Mouse (Mus musculus): ENCODE results near the gene A230072I06Rik. TPM values are rescaled to one million over a fixed set of nuclear protein-coding genes. Genes with fewer than 3 reads are reported as not detected.
A peak's percentile ranks its signal among the peaks of the same experiment; 100 is the strongest.

A230072I06Rik gene
- polyA plus RNA-seq, 1 experiment from 2014 or later = not detected

- Histone ChIP-seq H3K9ac (replicated peaks) (no peak overlapping the region), H3K27me3 (replicated peaks) (peaks cover 40% of the 10 kb centered on the region), H3K9me3 (replicated peaks) (no peaks in the 10 kb centered on the region), H3K27ac (replicated peaks) (no peak overlapping the region), H3K4me2 (no peak overlapping the region), H3K4me1 (peaks cover 9% of the 10 kb centered on the region), H3K4me3 (replicated peaks) (no peak overlapping the region), H3K36me3 (no peaks in the 10 kb centered on the region)
- 83% methylated on average over 13 of the region's 13 CpGs for WGBS
- ATAC-seq (ENCODE audit: low FRiP score) = no peak
Observed at GRCm38 (mm10) chr8:12279482-12280192, 1.0 kb downstream of the A230072I06Rik start.

DNA sequence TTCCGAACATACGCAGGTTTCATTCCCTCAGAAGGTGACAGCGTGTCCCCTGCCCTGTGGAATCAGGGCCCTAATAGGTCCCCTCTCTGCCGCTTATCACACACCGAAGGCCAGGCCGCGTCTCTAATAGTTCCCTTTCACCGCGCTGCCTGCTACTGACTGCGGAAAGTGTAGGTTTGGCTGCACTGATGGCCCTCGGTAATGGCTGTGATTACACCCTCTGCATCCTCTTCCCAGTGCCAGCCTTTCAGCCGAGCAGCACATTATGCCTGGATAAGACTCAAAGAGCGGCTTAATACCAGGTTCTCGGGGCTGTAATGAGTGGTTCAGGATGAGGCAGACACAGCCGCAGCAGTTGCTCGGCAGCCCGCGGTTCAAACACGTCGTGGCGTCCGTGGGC, 3.5 kb downstream of the A230072I06Rik start:
- no peak for ATAC-seq (ENCODE audit: low FRiP score)
- Histone ChIP-seq H3K27ac (replicated peaks) (no peak overlapping the region), H3K4me2 (no peak overlapping the region), H3K27me3 (replicated peaks) (peaks cover 41% of the 10 kb centered on the region), H3K9me3 (replicated peaks) (no peaks in the 10 kb centered on the region), H3K4me1 (peaks cover 9% of the 10 kb centered on the region), H3K9ac (replicated peaks) (no peak overlapping the region), H3K36me3 (no peaks in the 10 kb centered on the region), H3K4me3 (replicated peaks) (no peak overlapping the region)
- 65% methylated on average over 22 of the region's 22 CpGs for WGBS

GRCm38 (mm10) chr8:12290551-12290950, 11.9 kb downstream of the A230072I06Rik start:
- Histone ChIP-seq H3K27ac (replicated peaks) (no peak overlapping the region), H3K9me3 (replicated peaks) (no peaks in the 10 kb centered on the region), H3K4me3 (replicated peaks) (no peak overlapping the region), H3K36me3 (no peaks in the 10 kb centered on the region), H3K9ac (replicated peaks) (no peak overlapping the region), H3K4me1 (peaks cover 10% of the 10 kb centered on the region), H3K27me3 (replicated peaks) (peaks cover 2% of the 10 kb centered on the region; the same call in 1 of the 2 replicates), H3K4me2 (no peak overlapping the region)
- ATAC-seq (ENCODE audit: low FRiP score) = no peak

DNA sequence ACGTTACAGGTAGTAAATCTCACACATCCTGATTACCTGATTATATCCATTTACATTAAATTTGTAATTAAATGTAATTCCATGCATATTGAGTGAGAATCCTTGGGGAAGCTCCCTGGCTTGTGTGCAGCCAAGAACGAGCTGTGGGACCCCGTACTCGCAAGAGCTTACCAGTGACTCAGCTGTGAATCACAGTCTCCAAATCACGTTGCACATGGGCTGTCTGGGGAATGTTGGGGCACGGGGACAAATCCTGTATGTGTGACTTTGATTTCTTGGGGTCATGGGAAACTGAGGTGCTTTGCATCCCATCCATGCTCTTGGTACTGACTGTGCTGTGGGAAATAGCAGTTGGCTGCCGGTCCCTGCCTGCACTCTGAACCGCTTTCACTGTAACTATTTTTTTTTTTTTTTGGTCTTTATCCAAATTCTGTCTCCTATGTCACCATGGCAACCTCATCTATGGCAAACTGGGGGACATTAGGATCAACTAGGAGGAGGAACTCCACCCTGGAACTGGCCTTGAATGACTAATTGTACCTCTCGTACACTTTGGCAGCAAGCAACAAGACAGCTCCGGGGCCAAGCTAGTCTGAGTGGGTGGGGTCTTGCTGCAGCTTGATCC, 19.8 kb downstream of the A230072I06Rik start:
- Histone ChIP-seq H3K27ac (replicated peaks) (no peak overlapping the region), H3K4me1 (peaks cover 20% of the 10 kb centered on the region), H3K9me3 (replicated peaks) (no peaks in the 10 kb centered on the region), H3K4me3 (replicated peaks) (no peak overlapping the region), H3K27me3 (replicated peaks) (peaks cover 23% of the 10 kb centered on the region), H3K4me2 (no peak overlapping the region), H3K9ac (replicated peaks) (no peak overlapping the region), H3K36me3 (no peaks in the 10 kb centered on the region)
- 39% methylated on average over 10 of the region's 10 CpGs for WGBS
- peak; percentile 49; the same call in 1 of the 2 replicates for ATAC-seq (ENCODE audit: low FRiP score)

DNA sequence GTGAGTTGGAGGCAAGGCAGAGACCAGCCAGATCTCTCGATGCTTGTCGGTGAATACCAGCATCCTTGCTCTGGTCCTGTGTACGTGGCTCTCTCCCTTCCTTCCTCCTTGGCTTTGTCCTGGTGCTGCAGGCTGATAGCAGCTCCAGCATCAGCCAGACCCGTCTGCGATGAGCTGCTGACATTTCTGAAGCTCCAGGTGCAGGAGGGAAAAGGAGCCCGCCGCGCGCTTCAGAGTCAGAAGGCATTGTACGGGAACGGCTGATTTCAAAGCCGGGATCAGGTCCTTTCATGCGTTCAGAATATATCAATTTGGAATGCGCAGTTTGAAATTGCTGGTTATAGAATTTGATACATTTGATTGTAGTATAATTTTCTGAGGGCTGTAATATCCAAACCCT, 23.4 kb downstream of the A230072I06Rik start:
- Histone ChIP-seq H3K9ac (replicated peaks) (no peak overlapping the region), H3K27ac (replicated peaks) (no peak overlapping the region), H3K9me3 (replicated peaks) (no peaks in the 10 kb centered on the region), H3K4me1 (peaks cover 9% of the 10 kb centered on the region), H3K36me3 (no peaks in the 10 kb centered on the region), H3K27me3 (replicated peaks) (peaks cover 28% of the 10 kb centered on the region), H3K4me3 (replicated peaks) (no peak overlapping the region), H3K4me2 (no peak overlapping the region)
- WGBS = 72% methylated on average over 14 of the region's 14 CpGs
- no peak for ATAC-seq (ENCODE audit: low FRiP score)

GRCm38 (mm10) chr8:12312975-12313734, 34.5 kb downstream of the A230072I06Rik start:
- ATAC-seq (ENCODE audit: low FRiP score) = no peak

GRCm38 (mm10) chr8:12314258-12314657, 35.6 kb downstream of the A230072I06Rik start:
- no peak for ATAC-seq (ENCODE audit: low FRiP score)
- H3K27me3 ChIP-seq (replicated peaks) = peaks cover 30% of the 10 kb centered on the region
- no peak overlapping the region for H3K27ac ChIP-seq (replicated peaks)
- H3K4me1 ChIP-seq = peaks cover 29% of the 10 kb centered on the region
- H3K4me3 ChIP-seq (replicated peaks) = no peak overlapping the region
- no peak overlapping the region for H3K4me2 ChIP-seq
- 59% methylated on average over 11 of the region's 11 CpGs for WGBS
- no peaks in the 10 kb centered on the region for H3K36me3 ChIP-seq
- no peak overlapping the region for H3K9ac ChIP-seq (replicated peaks)
- no peaks in the 10 kb centered on the region for H3K9me3 ChIP-seq (replicated peaks)

More at GRCm38 (mm10) chr8:12312975-12313734, 34.5 kb downstream of the A230072I06Rik start:
- Histone ChIP-seq H3K9ac (replicated peaks) (no peak overlapping the region), H3K4me1 (peaks cover 26% of the 10 kb centered on the region), H3K27ac (replicated peaks) (no peak overlapping the region), H3K36me3 (no peaks in the 10 kb centered on the region), H3K4me3 (replicated peaks) (no peak overlapping the region), H3K27me3 (replicated peaks) (peaks cover 30% of the 10 kb centered on the region), H3K9me3 (replicated peaks) (no peaks in the 10 kb centered on the region; the same call in 1 of the 2 replicates), H3K4me2 (no peak overlapping the region)
- WGBS = 17% methylated on average over 16 of the region's 16 CpGs

DNA sequence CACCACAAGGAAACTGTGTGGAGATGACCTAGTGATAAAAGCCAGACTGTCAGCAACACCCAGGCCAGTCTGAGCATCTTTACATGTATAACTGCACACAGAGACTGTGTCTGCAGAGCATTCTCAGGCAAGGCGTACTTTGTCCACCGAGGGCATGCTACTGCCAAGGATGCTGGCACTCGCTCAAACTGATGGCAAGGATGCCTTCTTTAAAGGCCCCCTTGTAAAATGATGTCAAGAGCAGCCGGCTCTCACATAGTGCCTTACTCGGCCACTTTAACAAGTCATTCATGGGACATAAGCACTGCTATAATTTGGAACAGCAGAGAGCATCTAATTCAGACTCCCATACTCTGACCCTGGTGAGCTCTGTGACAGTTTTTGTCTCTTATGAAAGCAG, 36.6 kb downstream of the A230072I06Rik start:
- no peak for ATAC-seq (ENCODE audit: low FRiP score)
- Histone ChIP-seq H3K4me2 (no peak overlapping the region), H3K36me3 (no peaks in the 10 kb centered on the region), H3K4me1 (peaks cover 38% of the 10 kb centered on the region), H3K4me3 (replicated peaks) (no peak overlapping the region), H3K9ac (replicated peaks) (no peak overlapping the region), H3K9me3 (replicated peaks) (no peaks in the 10 kb centered on the region), H3K27ac (replicated peaks) (no peak overlapping the region), H3K27me3 (replicated peaks) (peaks cover 29% of the 10 kb centered on the region)
- WGBS = 47% methylated on average over 5 of the region's 5 CpGs

- H3K4me3 ChIP-seq (replicated peaks) = no peak overlapping the region
- peak overlapping the region; percentile 60 for H3K27ac ChIP-seq (replicated peaks)
- peaks cover 48% of the 10 kb centered on the region for H3K27me3 ChIP-seq (replicated peaks)
- H3K9me3 ChIP-seq (replicated peaks) = no peaks in the 10 kb centered on the region
- no peaks in the 10 kb centered on the region for H3K36me3 ChIP-seq
- no peak overlapping the region for H3K9ac ChIP-seq (replicated peaks)
- 35% methylated on average over 11 of the region's 11 CpGs for WGBS
- peak; percentile 60; the same call in 1 of the 2 replicates for ATAC-seq (ENCODE audit: low FRiP score)
- peak overlapping the region; percentile 15; the same call in 1 of the 2 replicates for H3K4me2 ChIP-seq
- H3K4me1 ChIP-seq = peaks cover 34% of the 10 kb centered on the region
Observed at GRCm38 (mm10) chr8:12319755-12320455, 41.3 kb downstream of the A230072I06Rik start.

DNA sequence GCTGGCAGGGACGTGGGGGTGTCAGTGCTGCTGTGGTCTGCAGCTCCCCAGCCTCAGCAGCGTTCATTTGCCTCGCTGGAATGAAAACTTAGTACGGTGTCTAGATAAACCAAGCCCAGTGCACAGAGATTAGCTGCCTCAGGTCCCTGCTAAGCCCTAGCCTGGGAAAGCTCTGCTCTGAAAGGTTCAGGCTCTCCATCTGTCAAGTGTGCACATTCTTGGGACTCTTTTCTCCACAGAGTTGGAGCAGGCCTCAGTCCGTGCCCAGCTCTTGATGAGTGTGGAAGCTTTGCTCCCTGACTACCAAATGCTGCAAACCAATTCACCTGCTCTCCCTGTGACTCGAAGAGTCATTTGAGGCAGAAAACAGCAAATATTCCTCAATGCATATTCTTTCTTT, 43.5 kb downstream of the A230072I06Rik start:
- peaks cover 40% of the 10 kb centered on the region for H3K4me1 ChIP-seq
- WGBS = 85% methylated on average over 6 of the region's 6 CpGs
- H3K27me3 ChIP-seq (replicated peaks) = peaks cover 41% of the 10 kb centered on the region
- H3K27ac ChIP-seq (replicated peaks) = no peak overlapping the region
- no peak overlapping the region for H3K4me2 ChIP-seq
- H3K9ac ChIP-seq (replicated peaks) = no peak overlapping the region
- no peak overlapping the region for H3K4me3 ChIP-seq (replicated peaks)
- H3K36me3 ChIP-seq = no peaks in the 10 kb centered on the region
- ATAC-seq (ENCODE audit: low FRiP score) = no peak
- no peaks in the 10 kb centered on the region for H3K9me3 ChIP-seq (replicated peaks)

- H3K36me3 ChIP-seq = no peaks in the 10 kb centered on the region
- peaks cover 36% of the 10 kb centered on the region for H3K27me3 ChIP-seq (replicated peaks)
- 41% methylated on average over 3 of the region's 3 CpGs for WGBS
- no peak overlapping the region for H3K4me2 ChIP-seq
- no peak overlapping the region for H3K4me3 ChIP-seq (replicated peaks)
- ATAC-seq (ENCODE audit: low FRiP score) = no peak
- peaks cover 51% of the 10 kb centered on the region for H3K4me1 ChIP-seq
- no peak overlapping the region for H3K9ac ChIP-seq (replicated peaks)
- no peak overlapping the region for H3K27ac ChIP-seq (replicated peaks)
- no peaks in the 10 kb centered on the region for H3K9me3 ChIP-seq (replicated peaks)
Observed at GRCm38 (mm10) chr8:12323238-12323637, 44.6 kb downstream of the A230072I06Rik start.

Data from neural tube, embryonic 15.5 days (tissue).